Mouse (Mus musculus) limb, embryonic 10.5 days (tissue): ENCODE results near the gene Rnf2. TPM values are rescaled to one million over a fixed set of nuclear protein-coding genes. Genes with fewer than 3 reads are reported as not detected.

ENCODE experiments used
- DNase-seq: peaks from one replicate; pipeline ENCODE4 v3.0.0-alpha.2; 2017; ENCODE audit warnings: low spot score
- H3K27ac ChIP-seq: fragments of 300-500 bp; sonication (generic); 2 replicates; pipeline ENCODE4 v1.5.1; 2016; ENCODE audit warnings: mild to moderate bottlenecking
- H3K27me3 ChIP-seq: fragments of 300-500 bp; sonication (generic); 2 replicates; pipeline ENCODE4 v1.6.1; 2016; ENCODE audit warnings: low read depth, mild to moderate bottlenecking; ENCODE audit not compliant: poor library complexity, severe bottlenecking
- H3K36me3 ChIP-seq: fragments of 300-500 bp; sonication (generic); 2 replicates; pipeline ENCODE4 v1.6.1; 2016; ENCODE audit warnings: mild to moderate bottlenecking, moderate library complexity
- H3K4me1 ChIP-seq: fragments of 300-500 bp; sonication (generic); 2 replicates; pipeline ENCODE4 v1.6.1; 2016
- H3K4me3 ChIP-seq: fragments of 300-500 bp; sonication (generic); 2 replicates; pipeline ENCODE4 v1.5.1; 2016; ENCODE audit warnings: mild to moderate bottlenecking, moderate library complexity
- H3K9me3 ChIP-seq: fragments of 300-500 bp; sonication (generic); replicated peaks from 2 replicates; pipeline ENCODE4 v1.6.1; 2016; ENCODE audit warnings: mild to moderate bottlenecking
- WGBS: fragments of 180-500 bp; shearing (Covaris S2); methylation state at CpG from one replicate; pipeline ENCODE4 v1.1.7; 2016; 5-methylcytosine and 5-hydroxymethylcytosine counted together
- polyA plus RNA-seq: library from polyadenylated mRNA; unstranded; fragments of >200 nt; fragmentation: Nextera tagmentation; extraction: Ambion mirVana; gene quantifications from 2 replicates; pipeline ENCODE4 v1.2.1, GENCODE M21; 2016

Gene Rnf2
- polyA plus RNA-seq: 95.1 and 111 TPM in 2 replicates

GRCm38 (mm10) chr1:151500531-151501361, at the start of gene Rnf2:
Rnf2 (minus strand) TSS chr1:151500955.
- under 1% methylated on average over 84 of the region's 90 CpGs for WGBS
- Histone ChIP-seq H3K4me1 (peaks cover 10% of the 10 kb centered on the region), H3K36me3 (peaks cover 3% of the 10 kb centered on the region; the same call in 1 of the 2 replicates), H3K27ac (peak within 1 kb of the TSS; percentile 99), H3K4me3 (peak within 1 kb of the TSS; percentile 98), H3K27me3 (no peaks in the 10 kb centered on the region), H3K9me3 (no peaks in the 10 kb centered on the region)
- DNase-seq: peak; percentile 95

DNA sequence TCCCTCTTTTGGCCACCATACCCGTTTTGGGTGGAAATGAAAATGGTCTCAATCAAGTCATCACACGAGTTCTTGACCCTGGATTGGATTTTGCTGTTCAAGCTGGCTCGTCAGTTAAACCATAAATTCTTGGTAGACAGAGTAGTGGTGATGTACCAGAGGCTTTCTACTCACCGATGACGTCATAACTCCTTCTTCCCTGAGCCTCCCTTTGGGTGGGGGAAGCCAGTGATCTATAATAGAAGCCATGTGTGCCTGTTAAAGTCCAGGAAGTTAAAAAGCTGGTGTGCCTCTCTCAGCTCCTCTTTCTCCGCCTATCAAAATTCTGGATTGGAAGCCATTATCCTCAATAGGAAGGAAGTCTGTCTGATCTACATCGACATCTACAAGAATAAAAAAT, 49.0 kb upstream of the Rnf2 start:
- Histone ChIP-seq H3K9me3 (no peaks in the 10 kb centered on the region), H3K27ac (no peak overlapping the region), H3K27me3 (no peaks in the 10 kb centered on the region), H3K4me1 (0 out of 2 replicates have a peak, but pooled peaks cover 3% of the 10 kb centered on the region), H3K36me3 (no peaks in the 10 kb centered on the region), H3K4me3 (no peak overlapping the region)
- 59% methylated on average over 7 of the region's 7 CpGs for WGBS
- no peak for DNase-seq

DNA sequence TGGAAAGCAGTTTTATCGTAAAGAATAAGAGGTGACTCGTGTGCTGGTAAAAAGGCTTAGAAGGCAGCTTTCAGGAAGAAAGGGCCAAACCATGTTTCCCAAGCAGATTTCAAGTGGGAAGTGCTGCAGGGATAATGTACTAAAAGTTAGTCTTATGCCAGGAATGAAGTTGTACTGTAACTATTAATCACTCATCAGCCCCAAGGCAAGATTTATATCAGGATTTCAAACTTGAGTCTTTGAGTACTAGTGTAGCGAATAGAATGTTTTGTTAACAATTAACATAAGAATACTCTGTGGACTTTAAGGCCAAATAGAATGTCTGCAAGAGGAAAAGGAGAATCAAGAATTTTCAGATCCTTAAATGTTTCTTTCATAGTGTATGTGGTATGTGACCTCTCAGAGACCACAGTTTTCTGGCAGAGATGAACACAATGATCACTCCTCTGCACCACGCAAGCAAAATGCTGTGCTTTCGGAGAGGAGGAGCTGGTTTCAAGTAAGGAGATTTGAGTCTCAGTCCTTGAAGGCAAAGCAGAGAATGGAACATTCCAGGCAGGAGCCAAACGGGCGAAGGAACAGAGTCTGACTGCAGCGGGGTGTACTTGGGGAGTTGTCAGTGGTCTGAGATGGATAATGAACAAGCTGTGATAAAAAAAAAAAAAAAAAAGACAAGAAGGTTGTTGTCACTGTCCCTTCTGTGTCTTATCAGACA, 48.3 kb upstream of the Rnf2 start:
- Histone ChIP-seq H3K36me3 (no peaks in the 10 kb centered on the region), H3K27me3 (no peaks in the 10 kb centered on the region), H3K27ac (no peak overlapping the region), H3K9me3 (no peaks in the 10 kb centered on the region), H3K4me3 (no peak overlapping the region), H3K4me1 (0 out of 2 replicates have a peak, but pooled peaks cover 3% of the 10 kb centered on the region)
- DNase-seq: no peak
- WGBS: 85% methylated on average over 8 of the region's 8 CpGs

DNA sequence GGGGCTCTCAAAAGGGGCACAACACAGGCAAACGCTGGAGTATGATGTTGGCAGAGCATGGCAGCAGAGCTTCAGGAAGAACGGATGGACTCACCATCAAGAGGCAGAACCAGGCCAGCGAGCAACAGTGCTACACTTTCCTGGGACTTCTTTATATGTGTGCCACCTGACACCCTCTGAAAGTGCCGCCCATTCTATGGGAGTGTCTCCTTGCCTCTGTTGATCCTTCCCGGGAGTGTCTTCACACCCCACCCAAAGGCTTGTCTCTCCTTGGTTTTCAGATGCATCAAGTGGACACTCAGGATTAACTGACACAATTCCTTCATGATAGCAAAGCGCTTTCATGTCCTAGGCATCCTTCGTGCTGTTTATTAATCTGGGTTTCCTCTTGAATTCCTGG, 44.8 kb upstream of the Rnf2 start:
- Histone ChIP-seq H3K9me3 (no peaks in the 10 kb centered on the region), H3K4me3 (no peak overlapping the region), H3K27me3 (no peaks in the 10 kb centered on the region), H3K4me1 (0 out of 2 replicates have a peak, but pooled peaks cover 3% of the 10 kb centered on the region), H3K36me3 (no peaks in the 10 kb centered on the region), H3K27ac (no peak overlapping the region)
- WGBS: 82% methylated on average over 7 of the region's 7 CpGs
- DNase-seq: no peak

- Histone ChIP-seq H3K4me1 (no peaks in the 10 kb centered on the region), H3K27me3 (no peaks in the 10 kb centered on the region), H3K27ac (no peak overlapping the region), H3K9me3 (no peaks in the 10 kb centered on the region), H3K36me3 (no peaks in the 10 kb centered on the region), H3K4me3 (no peak overlapping the region)
- no peak for DNase-seq
- 92% methylated on average over 3 of the region's 3 CpGs for WGBS
These were observed 43.8 kb upstream of the Rnf2 start for GRCm38 (mm10) chr1:151544581-151544980.

DNA sequence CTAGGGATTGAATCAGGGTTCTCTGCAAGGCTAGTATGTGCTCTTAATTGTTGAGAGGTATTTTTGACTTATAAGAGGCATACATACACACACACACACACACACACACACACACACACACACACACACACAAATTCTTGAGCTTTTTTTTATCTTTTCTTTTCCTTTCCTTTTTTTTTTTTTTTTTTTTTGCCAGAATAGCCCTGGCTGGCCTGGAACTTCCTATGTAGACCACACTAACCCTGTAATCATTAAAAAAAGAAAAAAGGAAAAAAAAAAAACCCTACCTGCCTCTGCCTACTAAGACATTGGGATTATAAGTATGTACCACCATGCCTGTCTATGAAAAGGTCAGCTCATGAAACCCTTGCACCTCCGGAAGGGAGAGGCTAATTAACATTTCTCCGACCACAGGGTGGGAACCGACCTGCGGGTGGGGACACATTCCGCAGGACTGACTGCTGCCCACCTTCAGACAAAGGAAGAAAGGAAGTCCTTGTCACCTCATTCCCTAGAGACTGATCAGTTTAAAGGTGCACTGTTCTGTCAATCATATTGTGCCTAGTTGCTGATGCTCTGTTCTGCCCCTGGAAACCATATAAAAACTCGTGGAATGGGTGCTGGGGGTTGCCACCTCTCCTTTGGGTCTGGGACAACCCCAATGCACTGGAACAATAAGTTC, 43.2 kb upstream of the Rnf2 start:
- WGBS: 78% methylated on average over 6 of the region's 6 CpGs
- Histone ChIP-seq H3K4me3 (no peak overlapping the region), H3K27me3 (no peaks in the 10 kb centered on the region), H3K36me3 (no peaks in the 10 kb centered on the region), H3K9me3 (no peaks in the 10 kb centered on the region), H3K4me1 (no peaks in the 10 kb centered on the region), H3K27ac (no peak overlapping the region)
- DNase-seq: no peak

DNA sequence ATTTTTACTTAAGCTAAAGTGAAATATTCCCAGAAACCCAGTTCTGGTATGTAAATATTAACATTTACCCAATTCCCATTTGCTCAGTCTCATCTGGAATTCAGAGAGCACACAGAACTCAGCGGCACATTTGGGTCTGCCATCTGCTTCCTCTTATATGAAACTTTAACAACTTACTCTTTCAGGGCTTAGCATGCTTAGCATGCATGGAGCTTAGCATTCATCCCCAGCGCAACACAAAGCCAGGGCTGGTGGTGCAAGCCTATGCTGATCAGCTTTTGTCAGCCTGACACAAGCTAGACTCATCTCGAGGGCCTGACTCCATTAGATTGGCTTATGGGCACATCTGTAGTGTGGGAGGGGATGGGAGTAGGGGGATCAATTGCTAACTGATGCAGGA, 25.9 kb upstream of the Rnf2 start:
- no peak for DNase-seq
- no peaks in the 10 kb centered on the region for H3K27me3 ChIP-seq
- H3K4me3 ChIP-seq: no peak overlapping the region
- no peak overlapping the region for H3K27ac ChIP-seq
- H3K9me3 ChIP-seq: no peaks in the 10 kb centered on the region
- H3K4me1 ChIP-seq: no peaks in the 10 kb centered on the region
- H3K36me3 ChIP-seq: no peaks in the 10 kb centered on the region
- 87% methylated on average over 3 of the region's 3 CpGs for WGBS

GRCm38 (mm10) chr1:151517571-151518250, 17.0 kb upstream of the Rnf2 start:
- Histone ChIP-seq H3K4me1 (no peaks in the 10 kb centered on the region), H3K27me3 (no peaks in the 10 kb centered on the region), H3K9me3 (no peaks in the 10 kb centered on the region), H3K36me3 (no peaks in the 10 kb centered on the region), H3K4me3 (no peak overlapping the region), H3K27ac (no peak overlapping the region)
- no peak for DNase-seq
- WGBS: 86% methylated on average over 14 of the region's 15 CpGs

DNA sequence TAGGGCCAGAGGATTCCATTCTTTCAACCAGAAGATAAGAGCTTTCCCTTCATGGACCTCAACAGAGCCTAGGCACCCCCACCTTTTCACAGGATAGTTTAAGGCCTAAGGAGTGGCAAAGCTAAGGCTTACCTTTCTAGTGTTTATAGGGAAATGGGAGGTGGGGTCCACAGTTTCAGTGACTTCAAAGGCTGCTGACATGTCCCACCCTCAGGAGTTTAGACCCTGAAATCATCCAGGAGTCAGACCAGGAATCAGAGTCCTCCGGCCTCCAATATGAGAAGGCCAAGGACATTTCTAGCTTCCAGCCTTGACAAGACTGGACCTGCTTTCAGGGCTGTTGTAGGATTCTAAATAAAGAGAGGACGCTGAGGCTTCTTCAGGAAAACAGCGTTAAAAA, 16.1 kb upstream of the Rnf2 start:
- 92% methylated on average over 3 of the region's 3 CpGs for WGBS
- Histone ChIP-seq H3K4me1 (no peaks in the 10 kb centered on the region), H3K9me3 (no peaks in the 10 kb centered on the region), H3K27ac (no peak overlapping the region), H3K36me3 (no peaks in the 10 kb centered on the region), H3K4me3 (no peak overlapping the region), H3K27me3 (no peaks in the 10 kb centered on the region)
- no peak for DNase-seq

- H3K4me3 ChIP-seq: no peak overlapping the region
- DNase-seq: no peak
- H3K27me3 ChIP-seq: no peaks in the 10 kb centered on the region
- no peak overlapping the region for H3K27ac ChIP-seq
- no peaks in the 10 kb centered on the region for H3K4me1 ChIP-seq
- 84% methylated on average over 1 of the region's 1 CpGs for WGBS
- H3K9me3 ChIP-seq: no peaks in the 10 kb centered on the region
- H3K36me3 ChIP-seq: no peaks in the 10 kb centered on the region
These were observed 15.0 kb upstream of the Rnf2 start for GRCm38 (mm10) chr1:151515733-151516132.

GRCm38 (mm10) chr1:151514119-151514518, 13.4 kb upstream of the Rnf2 start:
- Histone ChIP-seq H3K36me3 (no peaks in the 10 kb centered on the region), H3K4me3 (no peak overlapping the region), H3K9me3 (no peaks in the 10 kb centered on the region), H3K27ac (no peak overlapping the region), H3K4me1 (no peaks in the 10 kb centered on the region), H3K27me3 (no peaks in the 10 kb centered on the region)
- 94% methylated on average over 4 of the region's 4 CpGs for WGBS
- DNase-seq: no peak

DNA sequence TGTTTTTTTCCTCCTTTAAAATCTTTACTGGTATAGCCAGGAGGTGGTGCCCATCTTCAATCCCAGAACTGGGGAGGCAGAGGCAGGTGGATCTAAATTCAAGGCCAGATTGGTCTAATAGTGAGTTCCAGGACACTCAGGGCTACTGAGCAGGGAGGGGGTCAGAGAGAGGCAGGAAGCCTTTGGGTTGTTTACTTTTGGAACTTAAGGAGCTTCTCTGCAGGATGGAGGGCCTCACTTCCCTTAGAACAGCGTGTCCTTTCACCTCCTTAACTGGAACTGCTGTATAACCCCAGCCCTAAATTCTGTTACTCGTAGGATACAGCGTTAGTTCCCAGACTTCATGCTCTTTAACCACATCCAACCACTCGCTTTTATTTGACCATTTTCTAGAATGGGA, 10.1 kb upstream of the Rnf2 start:
- Histone ChIP-seq H3K4me1 (no peaks in the 10 kb centered on the region), H3K9me3 (no peaks in the 10 kb centered on the region), H3K36me3 (no peaks in the 10 kb centered on the region), H3K4me3 (no peak overlapping the region), H3K27me3 (no peaks in the 10 kb centered on the region), H3K27ac (no peak overlapping the region)
- 56% methylated on average over 4 of the region's 4 CpGs for whole genome bisulfite sequencing
- no peak for DNase-seq
